Mouse (Mus musculus) neural tube, embryonic 10.5 days (tissue): ENCODE data around the gene Pde7b.

Source experiments
- DNase-seq: peaks from one replicate; pipeline ENCODE4 v3.0.0-alpha.2; 2017; ENCODE audit warnings: low spot score; ENCODE audit errors: extremely low spot score

Pde7b gene

DNA sequence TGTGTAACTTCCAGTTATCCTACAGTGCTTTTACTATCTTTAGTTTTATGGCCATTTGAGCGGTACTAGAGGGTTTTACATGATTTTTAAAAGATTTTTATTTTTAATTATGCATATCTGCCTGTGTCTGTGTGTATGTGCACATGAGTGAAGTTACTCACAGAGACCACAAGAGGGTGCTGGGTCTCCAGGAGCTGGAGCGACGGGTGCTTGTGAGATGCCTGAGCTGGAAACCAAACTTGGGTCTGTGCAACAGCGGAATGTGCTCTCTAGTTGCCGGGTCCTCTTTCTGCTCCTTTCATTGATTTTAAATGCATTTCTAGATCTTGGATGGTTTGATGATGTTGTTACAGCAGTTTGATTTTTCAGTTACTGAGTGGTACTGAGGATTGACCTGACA lies 352.8 kb downstream of the Pde7b start:
- no peak for DNase-seq

- DNase-seq, result no peak
These were observed 362.3 kb downstream of the Pde7b start for GRCm38 (mm10) chr10:20362450-20363118.

DNA sequence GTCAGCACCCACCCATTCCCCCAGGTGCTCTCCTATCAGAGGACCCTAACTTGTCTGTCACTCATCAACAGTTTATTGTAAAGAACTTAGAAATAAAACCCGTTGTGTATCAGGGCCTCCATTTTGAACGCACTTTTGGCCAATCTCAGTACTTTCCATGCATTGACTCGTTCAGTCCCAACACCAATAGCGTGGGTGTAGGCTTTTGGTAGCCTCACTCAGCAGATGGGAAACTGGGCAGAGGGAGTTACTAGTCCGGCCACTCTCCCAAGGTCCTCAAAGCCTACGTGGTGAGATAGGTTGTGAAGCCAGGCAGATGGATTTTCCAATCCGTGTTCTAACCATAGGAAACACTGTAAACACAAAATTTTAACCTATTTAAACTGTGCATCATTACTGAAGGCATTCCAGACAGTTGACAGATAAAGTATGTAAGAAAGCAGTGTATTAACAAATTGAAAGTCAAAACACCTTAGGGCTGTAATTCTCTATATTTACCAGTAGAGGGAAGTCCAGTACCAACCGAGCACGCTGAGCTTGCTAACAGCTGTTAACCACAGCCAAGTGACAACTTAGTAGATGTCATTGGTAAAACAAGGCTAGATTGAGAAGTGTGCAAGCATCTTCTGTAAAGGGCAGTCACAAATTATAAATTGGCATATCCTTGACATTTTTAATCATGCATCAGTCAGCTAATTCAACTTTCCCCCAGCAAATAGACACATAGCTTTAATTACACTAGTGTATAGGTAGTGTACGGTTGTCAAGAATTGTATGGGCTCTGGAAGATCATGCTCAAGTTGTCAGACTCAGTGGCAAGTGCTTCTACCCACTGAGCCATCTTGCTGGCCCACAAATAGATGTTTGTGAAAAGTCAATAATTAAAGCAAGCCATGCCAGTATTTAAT lies 363.1 kb downstream of the Pde7b start:
- DNase-seq, result no peak

DNA sequence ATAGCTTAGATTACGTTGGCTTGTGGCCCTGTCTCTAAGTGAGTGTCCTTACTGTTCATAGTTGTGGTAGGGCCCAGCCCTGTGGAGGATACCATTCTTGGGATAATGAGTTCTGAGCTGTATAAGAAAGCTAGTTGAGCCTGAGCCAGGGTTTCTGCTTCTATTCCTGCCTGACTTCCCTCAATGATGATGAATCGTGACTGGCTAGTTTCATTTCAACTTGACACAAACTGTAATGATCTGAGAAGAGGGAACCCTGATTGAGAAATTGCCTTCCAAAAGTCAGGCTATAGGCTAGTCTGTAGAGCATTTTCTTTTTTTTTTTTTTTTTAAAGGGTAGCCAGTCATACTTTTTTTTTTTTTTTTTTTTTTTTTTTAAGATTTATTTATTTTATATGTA lies 376.0 kb downstream of the Pde7b start:
- no peak for DNase-seq
